Mouse (Mus musculus) ES-E14 (cell line): ENCODE measurements around the gene Klhl24.

Experiments
- ZC3H11A ChIP-seq: IDR thresholded peaks from 2 replicates; pipeline ENCODE4 v1.6.1; 2012; ENCODE audit warnings: low read depth, mild to moderate bottlenecking, inconsistent platforms, low read length, borderline replicate concordance
- ZNF384 ChIP-seq: IDR thresholded peaks from 2 replicates; pipeline ENCODE4 v1.6.1; 2012; ENCODE audit warnings: low read depth, low read length, inconsistent platforms

DNA sequence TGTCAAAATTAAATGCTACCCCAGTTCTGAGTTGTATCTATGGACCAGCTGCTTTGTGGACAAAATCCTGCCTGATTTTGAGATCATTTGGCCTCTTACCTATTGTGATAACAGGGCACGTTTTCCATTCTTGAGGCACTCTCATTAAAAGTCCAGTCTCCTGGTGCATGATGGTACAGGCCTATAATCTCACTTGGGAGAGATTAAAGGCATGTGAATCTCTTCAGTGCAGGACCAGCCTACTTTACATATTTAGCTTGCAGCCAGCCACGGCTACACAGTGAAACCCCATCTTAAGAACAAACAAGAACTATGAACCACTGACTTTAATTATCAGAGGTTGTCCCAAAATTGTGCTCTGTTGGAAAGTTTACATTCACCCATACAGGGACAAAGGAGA is 33.1 kb downstream of the Klhl24 start:
- TF ChIP-seq ZNF384, result no peak
- no peak for TF ChIP-seq ZC3H11A
